Mouse (Mus musculus) T-helper 17 cell (primary cell): ENCODE measurements at regions not wholly inside any gene's neighbourhood (a gene's known extent, or its start where the extent isn't known, plus 50 kb on each side); places are given as distances from the start of the nearest gene placed in this dataset.
"Not testable (repeated sequence)": the region's sequence is repeated elsewhere in the genome, so short reads cannot be mapped to it uniquely, and the experiment has no call there.

Experiments used
- in situ Hi-C, 2 experiments: fragments of 300-600 bp; cut with MboI, MseI; formaldehyde crosslinking; loops; 1 replicate in 1 of 2; 2 replicates in 1 of 2; pipeline ENCODE4 v1.15.1; 2025; ENCODE audit warnings: high pct_unique_total_duplicates in 2 of 2

DNA sequence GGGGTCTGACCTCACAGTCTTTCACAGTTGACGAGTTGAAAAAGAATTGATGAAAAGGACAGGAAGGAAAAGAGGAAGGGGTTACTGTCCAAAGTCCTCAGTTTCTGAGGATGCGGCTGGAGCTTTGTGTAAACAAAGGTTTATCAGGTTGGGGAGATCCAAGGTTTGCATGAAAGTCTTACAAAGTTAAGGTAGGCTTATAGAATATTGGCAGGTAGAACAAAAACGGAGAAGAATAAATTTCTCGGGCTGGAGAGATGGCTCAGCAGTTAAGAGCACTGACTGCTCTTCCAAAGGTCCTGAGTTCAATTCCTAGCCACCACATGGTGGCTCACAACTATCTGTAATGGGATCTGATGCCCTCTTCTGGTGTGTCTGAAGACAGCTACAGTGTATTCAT is 60.9 kb upstream of the Acpp start:
- in situ Hi-C loops = not testable (repeated sequence)

DNA sequence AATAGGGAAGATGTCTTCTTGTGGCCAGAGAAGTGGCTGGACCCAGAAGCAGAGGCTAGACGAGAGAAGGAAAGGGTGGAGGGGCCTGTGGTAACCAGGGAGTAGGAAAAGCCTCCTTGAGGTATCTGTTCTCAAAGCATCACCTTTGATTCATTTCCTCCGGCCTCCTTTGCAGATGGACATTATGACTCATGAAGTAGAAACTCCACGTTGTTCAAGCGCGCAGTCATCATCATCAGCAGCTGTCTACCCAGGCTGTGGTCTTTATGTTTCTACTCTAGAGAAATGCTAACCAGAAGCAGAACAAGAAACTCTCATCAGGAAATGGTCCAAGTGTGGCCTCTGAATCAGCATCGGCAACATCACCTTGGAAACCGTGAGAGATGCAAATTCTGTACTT is 50.3 kb upstream of the Acpp start:
- in situ Hi-C loops = loop anchor here in 1 of 2 experiments (10.0 kb wide), 1 partner anchor 113 kb away; no protein-coding TSS in a partner anchor
